Mouse (Mus musculus) activated CD4-positive, CD25-positive, alpha-beta regulatory T cell, adult 4 months (primary cell): Measurements from ENCODE around the gene Rapgef3. TPM values are rescaled to one million over a fixed set of nuclear protein-coding genes. Genes with fewer than 3 reads are reported as not detected.

Experiments
- ATAC-seq: one replicate; pipeline ENCODE4 v1.8.0; 2017
- polyA plus RNA-seq, 2 experiments: library from polyadenylated mRNA; unstranded; fragments of 100-300 nt; shearing (Covaris generic); gene quantifications; one replicate each; pipeline ENCODE4 v1.2.1; 2017

The Rapgef3 gene
- polyA plus RNA-seq, 2 experiments from 2014 or later = not detected

GRCm38 (mm10) chr15:97718535-97719155 lies 49.1 kb downstream of the Rapgef3 start:
- no peak for ATAC-seq

- ATAC-seq = peak; percentile 75
Measured at GRCm38 (mm10) chr15:97717861-97718534, 49.8 kb downstream of the Rapgef3 start.

GRCm38 (mm10) chr15:97716782-97717181 lies 51.0 kb downstream of the Rapgef3 start:
- ATAC-seq = no peak

GRCm38 (mm10) chr15:97715734-97716133 lies 52.0 kb downstream of the Rapgef3 start:
- ATAC-seq = no peak

GRCm38 (mm10) chr15:97715083-97715482 lies 52.7 kb downstream of the Rapgef3 start:
- ATAC-seq = no peak

GRCm38 (mm10) chr15:97712546-97712945 lies 55.2 kb downstream of the Rapgef3 start:
- no peak for ATAC-seq

- ATAC-seq = no peak
Measured at GRCm38 (mm10) chr15:97710906-97711305, 56.9 kb downstream of the Rapgef3 start.

GRCm38 (mm10) chr15:97705211-97706050 lies 62.3 kb downstream of the Rapgef3 start, which contains the start of gene Rpap3:
TSS of gene Rpap3 (minus strand) at chr15:97705825.
- peak; percentile 93 for ATAC-seq

GRCm38 (mm10) chr15:97696616-97697015 lies 71.2 kb downstream of the Rapgef3 start:
- no peak for ATAC-seq

Other genes with a start within 250 kb of the Rapgef3 start
- 10 to 100 TPM; 23.4 to 30.7 TPM for gene Rpap3, start 62.1 kb downstream of the Rapgef3 start, polyA plus RNA-seq
- under 1 TPM in 1 of 2 experiments, not detected in 1; 0.33 TPM for gene Endou, start 36.6 kb downstream of the Rapgef3 start, polyA plus RNA-seq
- 10 to 100 TPM; 23.6 to 29.0 TPM for gene Slc48a1, start 10.5 kb upstream of the Rapgef3 start, polyA plus RNA-seq
- 10 to 100 TPM; 58.8 to 69.5 TPM for gene Hdac7, start 76.5 kb upstream of the Rapgef3 start, polyA plus RNA-seq
- 1 to 10 TPM in 1 of 2 experiments, under 1 TPM in 1; 0.71 to 1.8 TPM for gene Vdr, start 142.7 kb upstream of the Rapgef3 start, polyA plus RNA-seq
- gene Tmem106c, start 196.2 kb upstream of the Rapgef3 start, polyA plus RNA-seq = 10 to 100 TPM; 23.5 to 25.5 TPM
- under 1 TPM in 1 of 2 experiments, not detected in 1; 0.25 TPM for gene Col2a1, start 236.7 kb upstream of the Rapgef3 start, polyA plus RNA-seq